Mouse (Mus musculus): ENCODE data around the gene Gdf15. TPM values are rescaled to one million over a fixed set of nuclear protein-coding genes. Genes with fewer than 3 reads are reported as not detected.

The Gdf15 gene
- total RNA-seq, 2 experiments from 2014 or later: 0.25 TPM; not detected in 1

GRCm38 (mm10) chr8:70613763-70614162, 18.5 kb downstream of the Gdf15 start:
- no peak for TF ChIP-seq CTCF (conservative IDR thresholded peaks at IDR 0.05)
- DNase-seq (ENCODE audit: low spot score in 2 of 2): no peak
- no peak overlapping the region for H3K27ac ChIP-seq
- no peak overlapping the region for H3K4me3 ChIP-seq

- Histone ChIP-seq H3K4me3 (peak overlapping the region; percentile 64), H3K27ac (peak overlapping the region; percentile 99)
- peak; percentile 97 for TF ChIP-seq CTCF (conservative IDR thresholded peaks at IDR 0.05)
- peak; percentile 73 to 87 for DNase-seq (ENCODE audit: low spot score in 2 of 2)
Observed at GRCm38 (mm10) chr8:70611849-70612248, 20.4 kb downstream of the Gdf15 start.

- Histone ChIP-seq H3K27ac (peak overlapping the region; percentile 99), H3K4me3 (peak overlapping the region; percentile 64)
- peak in 1 of 2 experiments; percentile 91 for DNase-seq (ENCODE audit: low spot score in 2 of 2)
- peak; percentile 86 for TF ChIP-seq CTCF (conservative IDR thresholded peaks at IDR 0.05)
Observed at GRCm38 (mm10) chr8:70610796-70611771, 21.2 kb downstream of the Gdf15 start.

- no peak for TF ChIP-seq CTCF (conservative IDR thresholded peaks at IDR 0.05)
- Histone ChIP-seq H3K27ac (peak overlapping the region; percentile 99), H3K4me3 (peak overlapping the region; percentile 48)
- peak; percentile 69 to 89 for DNase-seq (ENCODE audit: low spot score in 2 of 2)
Observed at GRCm38 (mm10) chr8:70609849-70610795, 22.1 kb downstream of the Gdf15 start.

- Histone ChIP-seq H3K4me3 (peak overlapping the region; percentile 48), H3K27ac (peak overlapping the region; percentile 99)
- peak in 1 of 2 experiments; percentile 60 for DNase-seq (ENCODE audit: low spot score in 2 of 2)
- no peak for TF ChIP-seq CTCF (conservative IDR thresholded peaks at IDR 0.05)
Observed at GRCm38 (mm10) chr8:70609368-70609848, 22.8 kb downstream of the Gdf15 start.

GRCm38 (mm10) chr8:70608749-70609367, 23.4 kb downstream of the Gdf15 start, which contains the start of gene Ssbp4:
Gene Ssbp4, minus strand, starts transcription at chr8:70608872.
- H3K4me3 ChIP-seq: peak within 1 kb of the TSS; percentile 90
- H3K27ac ChIP-seq: peak within 1 kb of the TSS; percentile 99
- no peak for DNase-seq (ENCODE audit: low spot score in 2 of 2)
- TF ChIP-seq CTCF (conservative IDR thresholded peaks at IDR 0.05): no peak

DNA sequence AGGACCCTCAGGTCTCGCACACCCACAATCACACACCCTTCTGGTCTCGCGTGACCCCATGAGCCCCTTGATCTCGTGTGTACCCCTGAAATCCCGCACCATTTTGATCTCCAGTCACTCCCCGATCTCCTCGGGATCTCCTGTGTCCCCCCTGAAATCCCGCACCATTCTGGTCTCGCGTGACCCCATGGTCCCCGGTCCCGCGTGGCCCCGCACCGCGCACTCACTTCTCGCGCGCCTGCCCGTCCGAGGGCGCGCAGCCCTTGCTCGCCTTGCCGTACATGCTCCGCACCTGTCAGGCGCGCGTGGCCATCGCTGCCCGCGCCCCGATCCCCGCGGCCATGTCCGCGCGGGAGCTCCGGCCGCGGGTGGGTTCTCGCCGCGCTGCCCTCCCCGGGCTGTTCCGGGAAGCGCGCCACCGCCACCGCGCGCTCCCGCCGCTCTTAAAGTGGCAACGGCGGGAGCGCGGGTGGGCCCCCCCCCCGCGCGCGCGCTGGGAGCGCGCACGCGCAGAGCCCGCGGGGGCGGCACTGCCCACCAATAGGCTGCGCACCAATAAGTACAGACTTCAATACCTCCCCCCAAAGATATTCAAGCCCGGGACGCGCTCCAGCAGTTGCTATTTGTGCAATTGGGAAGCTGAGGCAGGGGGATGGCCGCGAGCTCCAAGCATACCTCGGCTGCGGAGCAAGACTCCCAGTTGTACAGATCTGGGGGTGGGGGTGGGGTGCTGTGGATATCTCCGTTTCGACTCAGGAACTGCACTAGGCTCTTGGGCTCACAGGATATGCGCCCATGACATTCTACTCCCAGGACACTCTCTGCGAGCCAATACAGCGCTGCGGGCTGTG, 24.1 kb downstream of the Gdf15 start:
- Histone ChIP-seq H3K4me3 (peak overlapping the region; percentile 90), H3K27ac (peak overlapping the region; percentile 99)
- peak in 1 of 2 experiments; percentile 62 for DNase-seq (ENCODE audit: low spot score in 2 of 2)
- TF ChIP-seq CTCF (conservative IDR thresholded peaks at IDR 0.05): no peak

GRCm38 (mm10) chr8:70607603-70607897, 24.7 kb downstream of the Gdf15 start:
- H3K27ac ChIP-seq: peak overlapping the region; percentile 99
- DNase-seq (ENCODE audit: low spot score in 2 of 2): no peak
- no peak for TF ChIP-seq CTCF (conservative IDR thresholded peaks at IDR 0.05)
- H3K4me3 ChIP-seq: peak overlapping the region; percentile 90

DNA sequence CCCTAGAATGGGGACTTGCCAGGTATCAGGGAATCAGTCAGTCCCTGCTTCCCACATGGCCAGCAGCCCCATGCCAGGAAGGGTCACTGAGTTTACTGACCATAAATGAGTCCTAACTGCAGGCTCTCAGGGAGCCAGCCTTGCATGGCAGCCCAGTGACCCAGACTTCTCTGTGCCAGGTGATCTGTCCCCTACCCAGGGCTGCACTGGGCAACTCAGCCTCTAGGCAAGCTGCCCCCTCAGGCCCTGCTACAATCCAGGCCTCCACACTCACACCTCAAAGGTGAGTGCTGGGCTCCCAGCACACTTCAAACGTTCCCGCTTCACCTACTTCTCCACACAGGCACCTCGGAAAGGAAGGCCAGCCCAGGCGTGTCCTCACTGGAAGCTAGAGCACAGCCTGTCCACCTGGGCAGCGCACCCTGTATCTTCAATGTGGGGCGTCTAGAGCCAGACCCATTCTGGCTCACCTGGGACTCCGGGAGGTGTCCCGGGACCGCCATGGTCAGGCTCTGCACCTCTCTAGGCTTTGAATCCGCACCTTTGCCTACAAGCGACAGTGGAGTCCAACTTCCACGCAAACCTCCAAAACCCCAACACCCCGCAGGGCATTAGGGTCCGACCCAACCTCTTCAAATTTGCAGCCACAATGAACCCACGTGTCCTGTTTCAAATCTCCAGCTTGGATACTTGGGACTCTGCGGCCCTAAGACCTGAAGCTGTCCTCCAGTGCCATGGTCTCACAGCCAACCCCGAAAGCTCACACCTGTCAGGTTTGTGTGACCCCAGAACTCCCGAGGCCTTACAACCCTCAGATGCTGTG, 25.3 kb downstream of the Gdf15 start:
- no peak for DNase-seq (ENCODE audit: low spot score in 2 of 2)
- H3K4me3 ChIP-seq: peak overlapping the region; percentile 90
- no peak for TF ChIP-seq CTCF (conservative IDR thresholded peaks at IDR 0.05)
- peak overlapping the region; percentile 99 for H3K27ac ChIP-seq

- no peak for DNase-seq (ENCODE audit: low spot score in 2 of 2)
- H3K27ac ChIP-seq: peak overlapping the region; percentile 23; the same call in 1 of the 2 replicates
- no peak overlapping the region; the same call in 1 of the 2 replicates for H3K4me3 ChIP-seq
- TF ChIP-seq CTCF (conservative IDR thresholded peaks at IDR 0.05): no peak
Observed at GRCm38 (mm10) chr8:70605871-70606779, 26.1 kb downstream of the Gdf15 start.

All from layer of hippocampus, adult 2 months (tissue).